Mouse (Mus musculus) embryonic facial prominence, embryonic 11.5 days (tissue): ENCODE measurements around the gene Ptpn3. TPM values are rescaled to one million over a fixed set of nuclear protein-coding genes. Genes with fewer than 3 reads are reported as not detected.

Source experiments
- ATAC-seq: fragments of 200-750 bp; cut with Nextera tagmentation; replicated peaks from 2 replicates; pipeline ENCODE4 v1.8.0; 2017; ENCODE audit warnings: low read depth; ENCODE audit not compliant: insufficient number of reproducible peaks, low FRiP score, low TSS enrichment
- DNase-seq: peaks from one replicate; pipeline ENCODE4 v3.0.0-alpha.2; 2015; ENCODE audit warnings: low spot score
- H3K27ac ChIP-seq: fragments of 300-500 bp; sonication (generic); replicated peaks from 2 replicates; pipeline ENCODE4 v1.5.1; 2014; ENCODE audit warnings: mild to moderate bottlenecking, low read depth, low read length, control low read depth
- H3K27me3 ChIP-seq: fragments of 300-500 bp; sonication (generic); 2 replicates; pipeline ENCODE4 v1.6.1; 2014; ENCODE audit warnings: mild to moderate bottlenecking, low read length, moderate library complexity, mixed read lengths; ENCODE audit not compliant: control insufficient read depth, insufficient read depth
- H3K36me3 ChIP-seq: fragments of 300-500 bp; sonication (generic); replicated peaks from 2 replicates; pipeline ENCODE4 v1.6.1; 2014; ENCODE audit warnings: low read depth, mild to moderate bottlenecking, low read length, moderate library complexity, mixed read lengths; ENCODE audit not compliant: control insufficient read depth, insufficient read depth
- H3K4me1 ChIP-seq: fragments of 300-500 bp; sonication (generic); 2 replicates; pipeline ENCODE4 v1.6.1; 2014; ENCODE audit warnings: low read length, mixed read lengths; ENCODE audit not compliant: control insufficient read depth, insufficient read depth
- H3K4me2 ChIP-seq: fragments of 300-500 bp; sonication (generic); 2 replicates; pipeline ENCODE4 v1.6.1; 2014; ENCODE audit warnings: low read depth, mild to moderate bottlenecking, control low read depth, low read length, moderate library complexity
- H3K4me3 ChIP-seq: fragments of 300-500 bp; sonication (generic); 2 replicates; pipeline ENCODE4 v1.5.1; 2014; ENCODE audit warnings: low read depth, low read length, control low read depth
- H3K9ac ChIP-seq: fragments of 300-500 bp; sonication (generic); replicated peaks from 2 replicates; pipeline ENCODE4 v1.6.1; 2014; ENCODE audit warnings: mild to moderate bottlenecking, control low read depth, low read length
- H3K9me3 ChIP-seq: fragments of 300-500 bp; sonication (generic); replicated peaks from 2 replicates; pipeline ENCODE4 v1.6.1; 2016; ENCODE audit warnings: mild to moderate bottlenecking, low read length, inconsistent platforms, mixed read lengths; ENCODE audit not compliant: control insufficient read depth
- WGBS: fragments of 180-500 bp; shearing (Covaris S2); extraction: QIAGEN DNeasy Blood & Tissue Kit; methylation state at CpG from one replicate; pipeline ENCODE4 v1.1.7; 2014; 5-methylcytosine and 5-hydroxymethylcytosine counted together
- polyA plus RNA-seq: library from polyadenylated mRNA; unstranded; fragments of >200 nt; fragmentation: Nextera tagmentation; extraction: Ambion mirVana; gene quantifications from 2 replicates; pipeline ENCODE4 v1.2.1, GENCODE M21; 2014

Gene Ptpn3
- polyA plus RNA-seq, 1 experiment from 2014 or later: 1.9 TPM

DNA sequence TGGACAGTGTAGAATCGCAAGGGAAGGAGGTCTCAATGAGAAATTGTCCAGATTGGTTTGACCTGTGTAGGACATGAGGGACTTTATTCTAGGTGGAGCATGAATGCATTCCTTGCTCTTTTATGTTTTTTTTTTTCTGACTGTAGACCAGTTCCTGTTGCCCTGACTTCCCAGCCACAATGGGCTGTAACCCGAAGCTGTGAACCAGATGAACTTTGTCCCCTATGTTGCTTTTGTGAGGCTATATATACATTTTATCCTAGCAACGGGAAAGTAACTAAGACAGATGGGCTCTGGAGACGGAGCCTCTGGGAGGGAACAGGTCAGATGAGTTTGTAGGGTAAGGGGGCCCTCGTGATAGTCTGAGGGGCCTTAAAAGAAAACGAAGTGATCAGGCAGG is 115.6 kb downstream of the Ptpn3 start:
- no peaks in the 10 kb centered on the region for H3K9me3 ChIP-seq
- ATAC-seq (no peak), DNase-seq (peak; percentile 53)
- H3K9ac ChIP-seq: no peak overlapping the region
- peaks cover 2% of the 10 kb centered on the region; the same call in 1 of the 2 replicates for H3K4me1 ChIP-seq
- H3K4me2 ChIP-seq: no peak overlapping the region
- no peak overlapping the region for H3K27ac ChIP-seq
- WGBS: 15% methylated on average over 6 of the region's 6 CpGs
- no peak overlapping the region for H3K4me3 ChIP-seq
- H3K36me3 ChIP-seq: no peaks in the 10 kb centered on the region
- H3K27me3 ChIP-seq: no peaks in the 10 kb centered on the region

DNA sequence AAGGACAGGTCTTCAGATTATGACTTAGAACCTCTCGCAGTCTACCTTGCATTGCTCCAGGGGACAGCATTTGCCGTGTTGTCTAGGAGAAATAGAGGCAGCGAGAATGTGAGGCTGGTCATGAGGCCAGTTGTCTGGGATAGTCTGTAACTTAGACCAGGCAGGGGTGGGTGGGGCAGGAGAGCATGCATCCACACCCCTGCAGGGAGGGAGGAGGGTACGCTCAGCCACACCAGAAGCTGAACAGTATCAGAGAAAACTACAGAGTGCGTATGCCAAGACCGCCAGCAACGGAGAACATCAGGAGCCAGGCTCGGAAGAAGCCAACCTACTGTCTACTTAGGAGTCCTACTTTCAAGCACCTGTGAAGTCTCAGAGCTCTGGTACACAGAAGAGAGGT is 116.2 kb downstream of the Ptpn3 start:
- Histone ChIP-seq H3K4me1 (peaks cover 2% of the 10 kb centered on the region; the same call in 1 of the 2 replicates), H3K27ac (no peak overlapping the region), H3K4me3 (no peak overlapping the region), H3K9ac (no peak overlapping the region), H3K27me3 (no peaks in the 10 kb centered on the region), H3K9me3 (no peaks in the 10 kb centered on the region), H3K36me3 (no peaks in the 10 kb centered on the region), H3K4me2 (no peak overlapping the region)
- no peak for ATAC-seq
- no peak for DNase-seq
- 79% methylated on average over 8 of the region's 8 CpGs for WGBS

DNA sequence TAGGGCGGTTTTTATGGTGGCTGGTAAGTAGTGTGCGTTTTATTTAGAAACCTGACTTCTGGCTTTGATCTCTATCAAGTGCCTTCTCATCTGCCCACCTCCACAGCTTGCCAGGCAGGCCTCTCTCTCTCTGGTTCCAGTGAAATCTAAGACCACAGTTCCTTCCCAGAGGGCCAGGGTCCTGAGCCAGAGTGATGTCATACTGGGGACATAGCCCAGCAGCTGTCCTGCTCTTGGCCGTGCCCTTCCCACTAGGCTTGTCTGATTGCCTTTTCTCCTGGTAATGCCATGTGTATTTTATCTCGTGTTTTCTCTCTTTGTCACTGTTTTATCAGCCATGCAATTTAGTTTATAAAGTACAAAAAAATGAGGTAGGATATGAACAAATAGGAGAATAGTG is 118.1 kb downstream of the Ptpn3 start:
- no peaks in the 10 kb centered on the region for H3K36me3 ChIP-seq
- no peak overlapping the region for H3K9ac ChIP-seq
- H3K9me3 ChIP-seq: no peaks in the 10 kb centered on the region
- 79% methylated on average over 4 of the region's 4 CpGs for WGBS
- H3K4me3 ChIP-seq: no peak overlapping the region
- H3K27ac ChIP-seq: no peak overlapping the region
- no peak overlapping the region for H3K4me2 ChIP-seq
- DNase-seq (no peak), ATAC-seq (no peak)
- no peaks in the 10 kb centered on the region for H3K27me3 ChIP-seq
- H3K4me1 ChIP-seq: peaks cover 2% of the 10 kb centered on the region; the same call in 1 of the 2 replicates

DNA sequence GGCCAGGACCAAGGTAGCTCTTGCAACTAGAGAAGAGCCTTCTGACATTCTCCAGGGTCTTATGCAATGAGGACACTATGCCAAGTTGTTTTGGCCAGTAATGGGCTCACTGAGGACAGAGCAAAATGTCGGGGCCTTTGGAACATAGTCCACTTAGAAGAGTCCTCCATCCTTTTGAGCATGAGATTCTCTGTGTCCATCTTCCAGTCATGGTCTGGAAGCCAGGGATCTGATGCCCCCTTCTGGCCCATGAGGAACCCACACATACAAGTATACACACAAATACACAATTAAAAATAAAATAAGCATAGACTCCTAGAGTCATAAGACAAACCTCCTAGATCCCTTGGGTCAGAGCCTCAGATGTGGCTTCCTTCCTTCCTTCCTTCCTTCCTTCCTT is 120.1 kb downstream of the Ptpn3 start:
- Histone ChIP-seq H3K9me3 (no peaks in the 10 kb centered on the region), H3K4me1 (peaks cover 2% of the 10 kb centered on the region; the same call in 1 of the 2 replicates), H3K27ac (no peak overlapping the region), H3K27me3 (no peaks in the 10 kb centered on the region), H3K36me3 (no peaks in the 10 kb centered on the region), H3K9ac (no peak overlapping the region), H3K4me3 (no peak overlapping the region), H3K4me2 (no peak overlapping the region)
- 56% methylated on average over 1 of the region's 1 CpGs for WGBS
- DNase-seq (no peak), ATAC-seq (no peak)

DNA sequence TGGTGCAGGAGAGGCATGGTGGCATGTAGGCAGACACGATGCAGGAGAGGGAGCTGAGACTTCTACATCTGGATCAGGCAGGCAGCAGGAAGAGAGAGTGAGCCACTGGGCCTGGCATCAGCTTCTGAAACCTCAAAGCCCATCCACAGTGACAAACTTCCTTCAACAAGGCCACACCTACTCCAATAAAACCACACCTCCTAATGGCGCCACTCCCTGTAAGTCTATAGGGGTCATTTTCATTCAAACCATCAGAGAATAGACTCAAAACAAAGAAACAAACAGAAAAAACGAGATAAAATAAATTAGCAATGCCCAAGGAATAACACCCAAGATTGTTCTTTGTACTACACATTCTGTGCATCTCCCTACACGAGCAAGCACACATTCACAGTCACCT is 122.8 kb downstream of the Ptpn3 start:
- WGBS: 86% methylated on average over 4 of the region's 4 CpGs
- H3K4me1 ChIP-seq: no peaks in the 10 kb centered on the region; the same call in 1 of the 2 replicates
- ATAC-seq (no peak), DNase-seq (no peak)
- no peaks in the 10 kb centered on the region for H3K36me3 ChIP-seq
- no peak overlapping the region for H3K9ac ChIP-seq
- H3K9me3 ChIP-seq: no peaks in the 10 kb centered on the region
- no peak overlapping the region for H3K4me2 ChIP-seq
- H3K27me3 ChIP-seq: no peaks in the 10 kb centered on the region
- no peak overlapping the region for H3K4me3 ChIP-seq
- H3K27ac ChIP-seq: no peak overlapping the region

DNA sequence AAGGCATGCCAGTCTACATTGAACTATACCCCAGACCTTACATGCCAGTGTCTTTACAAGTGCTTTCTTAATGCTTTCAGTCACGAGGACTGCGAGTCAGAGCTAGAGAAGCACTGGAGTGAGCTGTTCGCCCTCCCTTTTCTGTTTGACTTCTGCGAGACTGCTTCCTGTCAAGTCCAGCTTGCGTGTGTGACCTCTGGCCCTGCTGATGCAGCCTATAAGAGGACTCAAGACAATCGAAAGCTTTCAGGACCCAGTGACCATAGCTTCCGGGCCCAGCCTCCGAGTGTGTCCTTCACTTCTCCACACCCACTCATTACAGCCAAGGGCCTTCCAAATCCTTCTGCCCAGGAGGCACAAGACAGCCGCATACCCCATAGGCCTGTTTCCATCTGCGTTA is 126.3 kb downstream of the Ptpn3 start:
- Histone ChIP-seq H3K27me3 (no peaks in the 10 kb centered on the region), H3K4me2 (no peak overlapping the region), H3K27ac (no peak overlapping the region), H3K9me3 (no peaks in the 10 kb centered on the region), H3K4me1 (no peaks in the 10 kb centered on the region; the same call in 1 of the 2 replicates), H3K4me3 (no peak overlapping the region), H3K36me3 (no peaks in the 10 kb centered on the region), H3K9ac (no peak overlapping the region)
- ATAC-seq (no peak), DNase-seq (no peak)
- WGBS: 36% methylated on average over 10 of the region's 10 CpGs

DNA sequence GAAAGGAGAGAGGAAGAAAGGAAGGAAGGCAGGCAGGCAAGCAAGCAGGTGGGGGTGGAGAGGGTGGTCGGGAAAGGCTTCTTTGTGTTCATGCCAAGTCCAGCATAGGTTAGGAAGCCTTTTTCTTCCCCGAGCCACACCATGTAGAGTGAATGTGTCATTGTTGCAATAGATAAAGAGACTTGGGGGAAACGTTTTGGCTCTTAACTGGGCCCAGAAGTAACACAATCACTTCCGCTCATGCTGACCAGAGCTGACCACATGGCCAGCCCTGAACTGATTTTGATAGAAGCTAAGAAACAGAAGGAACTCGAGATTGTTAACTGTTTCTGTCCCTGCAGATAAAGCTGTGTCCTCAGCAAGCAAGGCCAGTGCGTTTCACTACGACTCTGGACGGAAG is 128.8 kb downstream of the Ptpn3 start:
- Histone ChIP-seq H3K9ac (no peak overlapping the region), H3K4me3 (no peak overlapping the region), H3K27ac (no peak overlapping the region), H3K9me3 (no peaks in the 10 kb centered on the region), H3K27me3 (no peaks in the 10 kb centered on the region), H3K4me1 (no peaks in the 10 kb centered on the region; the same call in 1 of the 2 replicates), H3K36me3 (no peaks in the 10 kb centered on the region), H3K4me2 (no peak overlapping the region)
- DNase-seq (no peak), ATAC-seq (no peak)
- 63% methylated on average over 8 of the region's 8 CpGs for WGBS

DNA sequence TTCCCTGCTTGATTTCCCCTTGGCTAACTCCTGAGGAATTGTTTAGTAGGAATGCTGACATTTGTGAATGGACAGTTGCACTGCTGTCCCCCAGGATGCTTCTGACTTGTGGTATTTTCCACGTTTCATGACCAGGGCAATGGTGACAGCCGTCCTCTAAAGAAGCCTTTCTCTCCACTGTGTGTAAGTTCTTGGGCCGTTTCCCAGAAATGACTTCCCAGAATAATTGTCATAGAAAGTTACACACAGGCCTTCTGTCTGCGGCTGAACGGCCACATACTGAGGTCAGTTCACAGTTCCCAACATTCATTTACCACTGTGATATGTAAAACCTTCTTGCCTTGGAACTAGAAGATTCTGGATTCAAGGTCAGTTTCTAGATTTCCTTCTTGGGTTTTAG is 129.8 kb downstream of the Ptpn3 start:
- no peak overlapping the region for H3K4me3 ChIP-seq
- H3K36me3 ChIP-seq: no peaks in the 10 kb centered on the region
- ATAC-seq (no peak), DNase-seq (no peak)
- no peak overlapping the region for H3K9ac ChIP-seq
- no peaks in the 10 kb centered on the region for H3K27me3 ChIP-seq
- H3K27ac ChIP-seq: no peak overlapping the region
- H3K4me2 ChIP-seq: no peak overlapping the region
- H3K4me1 ChIP-seq: no peaks in the 10 kb centered on the region; the same call in 1 of the 2 replicates
- 79% methylated on average over 5 of the region's 5 CpGs for WGBS
- H3K9me3 ChIP-seq: no peaks in the 10 kb centered on the region
